Mouse (Mus musculus): ENCODE measurements around the gene 4930469K13Rik. TPM values are rescaled to one million over a fixed set of nuclear protein-coding genes. Genes with fewer than 3 reads are reported as not detected.
A peak's percentile ranks its signal among the peaks of the same experiment; 100 is the strongest.

Gene 4930469K13Rik
- polyA plus RNA-seq, 1 experiment from 2014 or later = not detected

GRCm38 (mm10) chr11:33967708-33968107, 130.6 kb downstream of the 4930469K13Rik start:
- no peak for DNase-seq (ENCODE audit: low spot score)
- no peak overlapping the region for H3K4me2 ChIP-seq (ENCODE audit: low read length)
- H3K36me3 ChIP-seq (ENCODE audit: control insufficient read depth, insufficient read depth, low read length) = no peaks in the 10 kb centered on the region
- no peaks in the 10 kb centered on the region for H3K4me1 ChIP-seq (ENCODE audit: control insufficient read depth, insufficient read depth, low read length)
- H3K27ac ChIP-seq (ENCODE audit: low read depth, low read length) = no peak overlapping the region
- ATAC-seq = no peak
- 85% methylated on average over 4 of the region's 4 CpGs for WGBS
- no peaks in the 10 kb centered on the region for H3K9me3 ChIP-seq (replicated peaks; ENCODE audit: control insufficient read depth, low read length)
- no peak overlapping the region for H3K4me3 ChIP-seq (ENCODE audit: low read depth, low read length)
- H3K27me3 ChIP-seq (replicated peaks; ENCODE audit: control insufficient read depth, insufficient read depth, low read length) = no peaks in the 10 kb centered on the region
- no peak overlapping the region for H3K9ac ChIP-seq (ENCODE audit: low read length)

GRCm38 (mm10) chr11:33965380-33965779, 133.0 kb downstream of the 4930469K13Rik start:
- no peak for ATAC-seq
- H3K4me2 ChIP-seq (ENCODE audit: low read length) = no peak overlapping the region
- no peaks in the 10 kb centered on the region for H3K4me1 ChIP-seq (ENCODE audit: control insufficient read depth, insufficient read depth, low read length)
- 68% methylated on average over 2 of the region's 2 CpGs for whole genome bisulfite sequencing
- H3K4me3 ChIP-seq (ENCODE audit: low read depth, low read length) = no peak overlapping the region
- no peaks in the 10 kb centered on the region for H3K36me3 ChIP-seq (ENCODE audit: control insufficient read depth, insufficient read depth, low read length)
- no peaks in the 10 kb centered on the region for H3K27me3 ChIP-seq (replicated peaks; ENCODE audit: control insufficient read depth, insufficient read depth, low read length)
- H3K9me3 ChIP-seq (replicated peaks; ENCODE audit: control insufficient read depth, low read length) = no peaks in the 10 kb centered on the region
- H3K9ac ChIP-seq (ENCODE audit: low read length) = no peak overlapping the region
- no peak for DNase-seq (ENCODE audit: low spot score)
- no peak overlapping the region for H3K27ac ChIP-seq (ENCODE audit: low read depth, low read length)

GRCm38 (mm10) chr11:33962688-33963407, 135.5 kb downstream of the 4930469K13Rik start, which contains the start of gene Kcnmb1:
Kcnmb1 (plus strand) TSS chr11:33963013.
- Histone ChIP-seq H3K4me2 (ENCODE audit: low read length) (no peak within 1 kb of the TSS), H3K4me3 (ENCODE audit: low read depth, low read length) (no peak within 1 kb of the TSS), H3K36me3 (ENCODE audit: control insufficient read depth, insufficient read depth, low read length) (no peaks in the 10 kb centered on the region), H3K27me3 (replicated peaks; ENCODE audit: control insufficient read depth, insufficient read depth, low read length) (no peaks in the 10 kb centered on the region), H3K27ac (ENCODE audit: low read depth, low read length) (no peak within 1 kb of the TSS), H3K4me1 (ENCODE audit: control insufficient read depth, insufficient read depth, low read length) (no peaks in the 10 kb centered on the region), H3K9ac (ENCODE audit: low read length) (no peak within 1 kb of the TSS), H3K9me3 (replicated peaks; ENCODE audit: control insufficient read depth, low read length) (no peaks in the 10 kb centered on the region)
- ATAC-seq (peak; percentile 32; the same call in 1 of the 2 replicates), DNase-seq (ENCODE audit: low spot score) (peak; percentile 16)
- WGBS = 55% methylated on average over 6 of the region's 6 CpGs

- DNase-seq (ENCODE audit: low spot score) (no peak), ATAC-seq (no peak)
- H3K27me3 ChIP-seq (replicated peaks; ENCODE audit: control insufficient read depth, insufficient read depth, low read length) = no peaks in the 10 kb centered on the region
- H3K4me1 ChIP-seq (ENCODE audit: control insufficient read depth, insufficient read depth, low read length) = no peaks in the 10 kb centered on the region
- H3K4me2 ChIP-seq (ENCODE audit: low read length) = no peak overlapping the region
- H3K27ac ChIP-seq (ENCODE audit: low read depth, low read length) = no peak overlapping the region
- H3K9me3 ChIP-seq (replicated peaks; ENCODE audit: control insufficient read depth, low read length) = no peaks in the 10 kb centered on the region
- no peaks in the 10 kb centered on the region for H3K36me3 ChIP-seq (ENCODE audit: control insufficient read depth, insufficient read depth, low read length)
- H3K4me3 ChIP-seq (ENCODE audit: low read depth, low read length) = no peak overlapping the region
- no peak overlapping the region for H3K9ac ChIP-seq (ENCODE audit: low read length)
- 51% methylated on average over 7 of the region's 7 CpGs for WGBS
Observed at GRCm38 (mm10) chr11:33962178-33962577, 136.2 kb downstream of the 4930469K13Rik start.

- Histone ChIP-seq H3K4me1 (ENCODE audit: control insufficient read depth, insufficient read depth, low read length) (no peaks in the 10 kb centered on the region), H3K9me3 (replicated peaks; ENCODE audit: control insufficient read depth, low read length) (no peaks in the 10 kb centered on the region), H3K27ac (ENCODE audit: low read depth, low read length) (no peak overlapping the region), H3K4me2 (ENCODE audit: low read length) (no peak overlapping the region), H3K4me3 (ENCODE audit: low read depth, low read length) (no peak overlapping the region), H3K27me3 (replicated peaks; ENCODE audit: control insufficient read depth, insufficient read depth, low read length) (no peaks in the 10 kb centered on the region), H3K36me3 (ENCODE audit: control insufficient read depth, insufficient read depth, low read length) (no peaks in the 10 kb centered on the region), H3K9ac (ENCODE audit: low read length) (no peak overlapping the region)
- ATAC-seq (no peak), DNase-seq (ENCODE audit: low spot score) (peak; percentile 44)
- 86% methylated on average over 8 of the region's 8 CpGs for WGBS
Observed at GRCm38 (mm10) chr11:33958713-33959112, 139.6 kb downstream of the 4930469K13Rik start.

GRCm38 (mm10) chr11:33957595-33957994, 140.8 kb downstream of the 4930469K13Rik start:
- Histone ChIP-seq H3K27ac (ENCODE audit: low read depth, low read length) (no peak overlapping the region), H3K27me3 (replicated peaks; ENCODE audit: control insufficient read depth, insufficient read depth, low read length) (no peaks in the 10 kb centered on the region), H3K9me3 (replicated peaks; ENCODE audit: control insufficient read depth, low read length) (no peaks in the 10 kb centered on the region), H3K4me1 (ENCODE audit: control insufficient read depth, insufficient read depth, low read length) (no peaks in the 10 kb centered on the region), H3K4me3 (ENCODE audit: low read depth, low read length) (no peak overlapping the region), H3K36me3 (ENCODE audit: control insufficient read depth, insufficient read depth, low read length) (no peaks in the 10 kb centered on the region), H3K4me2 (ENCODE audit: low read length) (no peak overlapping the region), H3K9ac (ENCODE audit: low read length) (no peak overlapping the region)
- DNase-seq (ENCODE audit: low spot score) (no peak), ATAC-seq (no peak)
- WGBS = 88% methylated on average over 6 of the region's 6 CpGs

- H3K4me1 ChIP-seq (ENCODE audit: control insufficient read depth, insufficient read depth, low read length) = no peaks in the 10 kb centered on the region
- no peaks in the 10 kb centered on the region for H3K9me3 ChIP-seq (replicated peaks; ENCODE audit: control insufficient read depth, low read length)
- H3K4me2 ChIP-seq (ENCODE audit: low read length) = no peak overlapping the region
- WGBS = 88% methylated on average over 5 of the region's 5 CpGs
- H3K36me3 ChIP-seq (ENCODE audit: control insufficient read depth, insufficient read depth, low read length) = no peaks in the 10 kb centered on the region
- no peaks in the 10 kb centered on the region for H3K27me3 ChIP-seq (replicated peaks; ENCODE audit: control insufficient read depth, insufficient read depth, low read length)
- no peak overlapping the region for H3K9ac ChIP-seq (ENCODE audit: low read length)
- no peak overlapping the region for H3K4me3 ChIP-seq (ENCODE audit: low read depth, low read length)
- no peak for ATAC-seq
- H3K27ac ChIP-seq (ENCODE audit: low read depth, low read length) = no peak overlapping the region
- DNase-seq (ENCODE audit: low spot score) = no peak
Observed at GRCm38 (mm10) chr11:33956623-33957022, 141.7 kb downstream of the 4930469K13Rik start.

GRCm38 (mm10) chr11:33955982-33956381, 142.4 kb downstream of the 4930469K13Rik start:
- DNase-seq (ENCODE audit: low spot score) = no peak
- no peaks in the 10 kb centered on the region for H3K36me3 ChIP-seq (ENCODE audit: control insufficient read depth, insufficient read depth, low read length)
- no peaks in the 10 kb centered on the region for H3K9me3 ChIP-seq (replicated peaks; ENCODE audit: control insufficient read depth, low read length)
- H3K27me3 ChIP-seq (replicated peaks; ENCODE audit: control insufficient read depth, insufficient read depth, low read length) = no peaks in the 10 kb centered on the region
- H3K4me2 ChIP-seq (ENCODE audit: low read length) = no peak overlapping the region
- ATAC-seq = no peak
- H3K27ac ChIP-seq (ENCODE audit: low read depth, low read length) = no peak overlapping the region
- H3K4me3 ChIP-seq (ENCODE audit: low read depth, low read length) = no peak overlapping the region
- no peak overlapping the region for H3K9ac ChIP-seq (ENCODE audit: low read length)
- WGBS = 72% methylated on average over 4 of the region's 4 CpGs
- 0 out of 2 replicates have a peak, but pooled peaks cover 3% of the 10 kb centered on the region for H3K4me1 ChIP-seq (ENCODE audit: control insufficient read depth, insufficient read depth, low read length)
